Mouse (Mus musculus) MEL (cell line): ENCODE measurements around the gene Nudt2. TPM values are rescaled to one million over a fixed set of nuclear protein-coding genes. Genes with fewer than 3 reads are reported as not detected.

ENCODE experiments used
- DNase-seq: peaks from one replicate; pipeline ENCODE4 v3.0.0; 2011; ENCODE audit warnings: low read depth, low spot score
- H3K27ac ChIP-seq: 2 replicates; pipeline ENCODE4 v1.5.1; 2012; ENCODE audit warnings: low read depth, mild to moderate bottlenecking, control low read depth, low read length, moderate library complexity; ENCODE audit not compliant: control insufficient read depth
- H3K27me3 ChIP-seq, 2 experiments: fragments of 150-350 bp in 1 of 2; sonication (generic) in 1 of 2; 2 replicates each; pipeline ENCODE4 v1.6.1; 2012; ENCODE audit warnings: low read length in 2 of 2, mild to moderate bottlenecking in 2 of 2, improper control_type of control experiment in 1 of 2, moderate library complexity in 1 of 2; ENCODE audit not compliant: insufficient read depth in 2 of 2, control insufficient read depth in 1 of 2
- H3K36me3 ChIP-seq, 2 experiments: 2 replicates each; pipeline ENCODE4 v1.6.1; 2012 to 2014; ENCODE audit warnings: low read length in 2 of 2, improper control_type of control experiment in 1 of 2, inconsistent platforms in 1 of 2, mild to moderate bottlenecking in 1 of 2; ENCODE audit not compliant: insufficient read depth in 2 of 2, control insufficient read depth in 1 of 2
- H3K4me1 ChIP-seq, 2 experiments: fragments of 150-350 bp in 1 of 2; sonication (generic) in 1 of 2; 2 replicates each; pipeline ENCODE4 v1.6.1; 2012; ENCODE audit warnings: low read length in 2 of 2, improper control_type of control experiment in 1 of 2, mild to moderate bottlenecking in 1 of 2; ENCODE audit not compliant: insufficient read depth in 2 of 2, control insufficient read depth in 1 of 2
- H3K4me3 ChIP-seq, 2 experiments: fragments of 150-350 bp in 1 of 2; sonication (generic) in 1 of 2; 2 replicates each; pipeline ENCODE4 v1.5.1; 2012; ENCODE audit warnings: low read depth in 2 of 2, low read length in 2 of 2, mild to moderate bottlenecking in 2 of 2, moderate library complexity in 2 of 2, control low read depth in 1 of 2, improper control_type of control experiment in 1 of 2; ENCODE audit not compliant: control insufficient read depth in 1 of 2, insufficient read depth in 1 of 2
- H3K79me2 ChIP-seq: 2 replicates; pipeline ENCODE4 v1.6.1; 2012; ENCODE audit warnings: mild to moderate bottlenecking, low read length, moderate library complexity; ENCODE audit not compliant: control insufficient read depth, poor library complexity, insufficient read depth
- H3K9ac ChIP-seq: 2 replicates; pipeline ENCODE4 v1.6.1; 2012; ENCODE audit warnings: low read depth, mild to moderate bottlenecking, control low read depth, low read length, moderate library complexity; ENCODE audit not compliant: control insufficient read depth, poor library complexity, severe bottlenecking
- H3K9me3 ChIP-seq: fragments of 150-350 bp; sonication (generic); replicated peaks from 2 replicates; pipeline ENCODE4 v1.6.1; 2012; ENCODE audit warnings: mild to moderate bottlenecking, low read length, improper control_type of control experiment, moderate library complexity; ENCODE audit not compliant: insufficient read depth
- BHLHE40 ChIP-seq: IDR thresholded peaks from 2 replicates; pipeline ENCODE4 v1.6.1; 2012; ENCODE audit warnings: low read depth, mild to moderate bottlenecking, inconsistent platforms, low read length, improper control_type of control experiment, borderline replicate concordance
- CHD1 ChIP-seq: IDR thresholded peaks from 2 replicates; pipeline ENCODE4 v1.6.1; 2012; ENCODE audit warnings: low read depth, mild to moderate bottlenecking, inconsistent platforms, low read length, improper control_type of control experiment
- CTCF ChIP-seq, 3 experiments: IDR thresholded peaks in 2 of 3; conservative IDR thresholded peaks in 1 of 3; 2 replicates each; pipeline ENCODE4 v1.5.1; 2011 to 2012; ENCODE audit warnings: low read length in 3 of 3, low read depth in 2 of 3, mild to moderate bottlenecking in 2 of 3, improper control_type of control experiment in 1 of 3, inconsistent platforms in 1 of 3, mixed read lengths in 1 of 3, moderate library complexity in 1 of 3; ENCODE audit not compliant: control insufficient read depth in 1 of 3, insufficient read depth in 1 of 3, poor library complexity in 1 of 3, severe bottlenecking in 1 of 3
- E2F4 ChIP-seq: IDR thresholded peaks from 2 replicates; pipeline ENCODE4 v1.6.1; 2011; ENCODE audit warnings: low read depth, low read length, improper control_type of control experiment, borderline replicate concordance
- ETS1 ChIP-seq: IDR thresholded peaks from 2 replicates; pipeline ENCODE4 v1.6.1; 2012; ENCODE audit warnings: low read depth, mild to moderate bottlenecking, inconsistent platforms, low read length, improper control_type of control experiment, moderate library complexity
- MAX ChIP-seq: IDR thresholded peaks from 2 replicates; pipeline ENCODE4 v1.6.1; 2011; ENCODE audit warnings: low read length, improper control_type of control experiment
- MAZ ChIP-seq: IDR thresholded peaks from 2 replicates; pipeline ENCODE4 v1.6.1; 2012; ENCODE audit warnings: low read depth, mild to moderate bottlenecking, inconsistent platforms, low read length, improper control_type of control experiment
- MEF2A ChIP-seq: IDR thresholded peaks from 2 replicates; pipeline ENCODE4 v1.6.1; 2014; ENCODE audit warnings: low read depth, mild to moderate bottlenecking, inconsistent platforms, low read length, improper control_type of control experiment; ENCODE audit not compliant: poor library complexity, insufficient replicate concordance, severe bottlenecking; ENCODE audit errors: extremely low read depth
- NRF1 ChIP-seq: IDR thresholded peaks from 2 replicates; pipeline ENCODE4 v1.6.1; 2014; ENCODE audit warnings: low read depth, mild to moderate bottlenecking, inconsistent platforms, low read length, improper control_type of control experiment, moderate library complexity; ENCODE audit not compliant: poor library complexity, insufficient read depth, severe bottlenecking
- RCOR1 ChIP-seq: IDR thresholded peaks from 2 replicates; pipeline ENCODE4 v1.6.1; 2012; ENCODE audit warnings: low read depth, mild to moderate bottlenecking, inconsistent platforms, low read length, improper control_type of control experiment
- SIN3A ChIP-seq: IDR thresholded peaks from 2 replicates; pipeline ENCODE4 v1.6.1; 2012; ENCODE audit warnings: low read length, improper control_type of control experiment, inconsistent platforms
- TAL1 ChIP-seq: IDR thresholded peaks from 2 replicates; pipeline ENCODE4 v1.6.1; 2012; ENCODE audit warnings: mild to moderate bottlenecking, inconsistent platforms, low read length, moderate library complexity, mixed read lengths
- TCF12 ChIP-seq: IDR thresholded peaks from 2 replicates; pipeline ENCODE4 v1.6.1; 2014; ENCODE audit warnings: low read depth, mild to moderate bottlenecking, inconsistent platforms, low read length, improper control_type of control experiment, moderate library complexity
- UBTF ChIP-seq: IDR thresholded peaks from 2 replicates; pipeline ENCODE4 v1.6.1; 2012; ENCODE audit warnings: low read depth, mild to moderate bottlenecking, inconsistent platforms, low read length, improper control_type of control experiment, moderate library complexity, borderline replicate concordance; ENCODE audit not compliant: insufficient read depth
- USF1 ChIP-seq: IDR thresholded peaks from 2 replicates; pipeline ENCODE4 v1.6.1; 2014; ENCODE audit warnings: low read depth, mild to moderate bottlenecking, inconsistent platforms, low read length, improper control_type of control experiment, moderate library complexity
- USF2 ChIP-seq, 2 experiments: IDR thresholded peaks; 2 replicates each; pipeline ENCODE4 v1.6.1; 2011 to 2012; ENCODE audit warnings: improper control_type of control experiment in 2 of 2, low read length in 2 of 2, borderline replicate concordance in 1 of 2, inconsistent platforms in 1 of 2, low read depth in 1 of 2, mild to moderate bottlenecking in 1 of 2; ENCODE audit not compliant: insufficient read depth in 1 of 2
- ZC3H11A ChIP-seq: IDR thresholded peaks from 2 replicates; pipeline ENCODE4 v1.6.1; 2012; ENCODE audit warnings: low read depth, mild to moderate bottlenecking, inconsistent platforms, low read length, improper control_type of control experiment
- ZKSCAN1 ChIP-seq: IDR thresholded peaks from 2 replicates; pipeline ENCODE4 v1.6.1; 2012; ENCODE audit warnings: low read depth, mild to moderate bottlenecking, inconsistent platforms, low read length, improper control_type of control experiment, moderate library complexity
- ZMIZ1 ChIP-seq: IDR thresholded peaks from 2 replicates; pipeline ENCODE4 v1.6.1; 2012; ENCODE audit warnings: low read depth, mild to moderate bottlenecking, inconsistent platforms, low read length, improper control_type of control experiment, moderate library complexity
- polyA plus RNA-seq, 2 experiments: library from polyadenylated mRNA; stranded (reverse) in 1 of 2; unstranded in 1 of 2; fragments of >175 nt in 1 of 2; fragments of >200 nt in 1 of 2; gene quantifications; 2 replicates each; pipeline versions ENCODE4 v1.2.1 to v1.2.4; 2012; ENCODE audit warnings: low replicate concordance in 2 of 2, low read depth in 1 of 2; ENCODE audit not compliant: insufficient read length in 2 of 2, insufficient read depth in 1 of 2, missing spikeins in 1 of 2
- total RNA-seq: library from RNA; depleted of rRNA; stranded (reverse); fragments of 300-350 nt; gene quantifications from 2 replicates; pipeline ENCODE4 v1.2.3, GENCODE M21; 2012

Nudt2 gene
- total and polyA plus RNA-seq, 3 experiments, result 19.2 to 25.3 TPM; not detected in 1

- peaks cover 3 to 4% of the 10 kb centered on the region in 2 experiments; a peak in 2 of 4 replicates for H3K4me1 ChIP-seq
- H3K79me2 ChIP-seq, result no peaks in the 10 kb centered on the region
- H3K9ac ChIP-seq, result no peak overlapping the region
- DNase-seq, result no peak
- no peak for TF ChIP-seq CHD1
- TF ChIP-seq E2F4, result no peak
- TF ChIP-seq USF1, result no peak
- TF ChIP-seq MEF2A, result no peak
- TF ChIP-seq ZKSCAN1, result no peak
- TF ChIP-seq ZC3H11A, result no peak
- no peak for TF ChIP-seq MAX
- TF ChIP-seq BHLHE40, result no peak
- TF ChIP-seq SIN3A, result no peak
- TF ChIP-seq, all 39 proteins: peak for 0
- no peak overlapping the region for H3K4me3 ChIP-seq
- peaks cover 0 to 9% of the 10 kb centered on the region in 2 experiments; a peak in 3 of 4 replicates for H3K36me3 ChIP-seq
- no peak overlapping the region for H3K27ac ChIP-seq
- H3K9me3 ChIP-seq, result no peaks in the 10 kb centered on the region
- no peaks in the 10 kb centered on the region for H3K27me3 ChIP-seq
These were observed 22.1 kb upstream of the Nudt2 start for GRCm38 (mm10) chr4:41442790-41443302.

DNA sequence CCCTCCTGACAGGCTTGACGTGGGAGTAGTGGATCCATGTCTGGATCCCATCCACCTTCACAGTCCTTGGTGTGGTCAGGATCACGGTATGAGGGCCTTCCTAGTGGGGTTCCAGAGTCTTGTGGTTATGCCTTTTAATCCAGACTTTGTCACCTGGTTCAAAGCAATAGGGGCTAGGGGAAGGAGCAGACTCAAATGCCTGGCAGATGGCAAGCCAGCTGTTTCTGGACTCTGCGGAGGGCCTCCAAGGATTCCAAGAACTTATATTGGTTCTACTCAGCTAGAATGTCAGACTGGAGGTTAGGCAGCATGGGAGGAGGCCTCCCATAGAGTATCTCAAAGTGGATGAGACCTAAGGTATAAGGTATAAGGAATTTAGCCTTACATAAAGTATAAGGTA, 17.4 kb upstream of the Nudt2 start:
- no peaks in the 10 kb centered on the region for H3K27me3 ChIP-seq
- no peaks in the 10 kb centered on the region for H3K9me3 ChIP-seq
- H3K36me3 ChIP-seq, result peaks cover 0 to 8% of the 10 kb centered on the region in 2 experiments; a peak in 2 of 4 replicates
- DNase-seq, result no peak
- H3K27ac ChIP-seq, result no peak overlapping the region
- H3K79me2 ChIP-seq, result no peaks in the 10 kb centered on the region; the same call in 1 of the 2 replicates
- H3K4me3 ChIP-seq, result no peak overlapping the region
- H3K4me1 ChIP-seq, result no peaks in the 10 kb centered on the region
- no peak for TF ChIP-seq NRF1
- TF ChIP-seq UBTF, result no peak
- TF ChIP-seq CTCF (IDR thresholded peaks at IDR 0.05 in 2 of 3, conservative IDR thresholded peaks at IDR 0.05 in 1 of 3; ENCODE audit: control insufficient read depth in 1 of 3, insufficient read depth in 1 of 3, low read depth in 2 of 3, low read length in 3 of 3, poor library complexity in 1 of 3, severe bottlenecking in 1 of 3), result no peak
- no peak for TF ChIP-seq TCF12
- TF ChIP-seq MAZ, result no peak
- no peak for TF ChIP-seq ZMIZ1
- no peak for TF ChIP-seq USF2 (IDR thresholded peaks at IDR 0.05; ENCODE audit: borderline replicate concordance in 1 of 2, insufficient read depth in 1 of 2, low read depth in 1 of 2, low read length in 2 of 2)
- no peak for TF ChIP-seq ETS1
- no peak for TF ChIP-seq TAL1
- TF ChIP-seq RCOR1, result no peak
- no peak overlapping the region for H3K9ac ChIP-seq
